Mouse (Mus musculus): ENCODE data around the gene Lemd1. TPM values are rescaled to one million over a fixed set of nuclear protein-coding genes. Genes with fewer than 3 reads are reported as not detected.

Gene Lemd1
- polyA plus RNA-seq, 2 experiments: not detected

DNA sequence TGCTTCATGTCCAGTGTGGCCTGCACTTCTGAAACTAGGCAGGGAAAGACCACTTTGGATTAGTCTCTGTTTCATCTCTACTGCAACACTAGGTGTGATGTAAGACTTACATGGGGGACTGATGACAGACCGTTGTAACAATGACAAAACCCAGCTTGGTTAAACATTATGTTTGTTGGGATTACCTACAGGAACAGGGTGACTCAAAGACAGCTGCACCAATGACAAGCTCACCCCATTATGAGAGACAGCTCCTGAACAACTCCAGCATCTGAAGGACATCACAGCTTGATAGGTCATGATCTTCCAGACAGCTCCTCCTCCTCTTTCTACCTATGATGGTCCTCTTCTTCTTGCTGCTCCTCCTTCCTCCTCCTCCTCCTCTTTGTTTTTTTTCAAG is 69.1 kb downstream of the Lemd1 start:
- peaks cover 13 to 17% of the 10 kb centered on the region in 2 experiments for H3K4me1 ChIP-seq (replicated peaks; ENCODE audit: control insufficient read depth in 2 of 2, insufficient read depth in 2 of 2, low read length in 1 of 2)
- H3K9ac ChIP-seq (replicated peaks): no peak overlapping the region
- ATAC-seq (ENCODE audit: insufficient read depth): no peak
- H3K4me3 ChIP-seq (ENCODE audit: insufficient read depth in 1 of 2, low read depth in 2 of 2, low read length in 2 of 2): no peak overlapping the region
- DNase-seq (ENCODE audit: low read depth in 3 of 3, low spot score in 3 of 3): no peak
- H3K27ac ChIP-seq: no peak overlapping the region
- 71% methylated on average over 1 of the region's 1 CpGs for WGBS (ENCODE audit: insufficient replicate concordance)
- H3K9me3 ChIP-seq (ENCODE audit: control insufficient read depth, low read length): no peaks in the 10 kb centered on the region
- no peak overlapping the region for H3K4me2 ChIP-seq (ENCODE audit: low read depth)
- no peaks in the 10 kb centered on the region for H3K36me3 ChIP-seq (replicated peaks; ENCODE audit: control insufficient read depth, insufficient read depth, low read depth)
- no peak for TF ChIP-seq CTCF (IDR thresholded peaks at IDR 0.05; ENCODE audit: low read depth)
- TF ChIP-seq EP300 (IDR thresholded peaks at IDR 0.05; ENCODE audit: low read depth): no peak
- H3K27me3 ChIP-seq (ENCODE audit: control insufficient read depth, insufficient read depth, low read length): no peaks in the 10 kb centered on the region

GRCm38 (mm10) chr1:132261058-132261457 is 69.8 kb downstream of the Lemd1 start:
- DNase-seq (ENCODE audit: low read depth in 3 of 3, low spot score in 3 of 3) (peak in 2 of 3 experiments; percentile 22 to 31), ATAC-seq (ENCODE audit: insufficient read depth) (no peak)
- H3K4me1 ChIP-seq (replicated peaks; ENCODE audit: control insufficient read depth in 2 of 2, insufficient read depth in 2 of 2, low read length in 1 of 2): peaks cover 15 to 18% of the 10 kb centered on the region in 2 experiments
- WGBS (ENCODE audit: insufficient replicate concordance): 38% methylated on average over 5 of the region's 5 CpGs
- no peak overlapping the region for H3K4me2 ChIP-seq (ENCODE audit: low read depth)
- no peak overlapping the region for H3K4me3 ChIP-seq (ENCODE audit: insufficient read depth in 1 of 2, low read depth in 2 of 2, low read length in 2 of 2)
- no peak overlapping the region for H3K9ac ChIP-seq (replicated peaks)
- H3K36me3 ChIP-seq (replicated peaks; ENCODE audit: control insufficient read depth, insufficient read depth, low read depth): no peaks in the 10 kb centered on the region
- H3K27me3 ChIP-seq (ENCODE audit: control insufficient read depth, insufficient read depth, low read length): no peaks in the 10 kb centered on the region
- TF ChIP-seq EP300 (IDR thresholded peaks at IDR 0.05; ENCODE audit: low read depth) (no peak), CTCF (IDR thresholded peaks at IDR 0.05; ENCODE audit: low read depth) (peak; percentile 74)
- no peaks in the 10 kb centered on the region for H3K9me3 ChIP-seq (ENCODE audit: control insufficient read depth, low read length)
- H3K27ac ChIP-seq: no peak overlapping the region

DNA sequence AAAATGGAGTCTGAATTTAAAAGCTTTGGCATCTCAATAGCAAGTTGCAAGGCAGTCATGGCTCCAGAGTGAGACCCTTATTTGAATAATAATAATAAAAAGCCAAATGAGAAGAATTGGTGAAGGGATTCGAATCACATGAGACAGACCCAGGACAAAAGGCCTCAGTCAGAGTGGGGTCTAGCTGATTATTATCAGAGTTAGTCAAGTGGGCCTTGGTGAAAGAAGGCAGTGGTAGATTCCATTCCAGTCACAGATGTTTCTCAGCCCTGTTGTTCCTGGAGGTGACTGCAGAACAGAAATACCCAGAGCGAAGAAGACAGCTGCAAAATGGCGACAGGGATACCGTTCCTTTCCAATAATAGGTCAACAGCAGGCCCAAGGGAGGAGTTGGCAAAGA is 72.4 kb downstream of the Lemd1 start:
- no peak overlapping the region for H3K9ac ChIP-seq (replicated peaks)
- no peaks in the 10 kb centered on the region for H3K36me3 ChIP-seq (replicated peaks; ENCODE audit: control insufficient read depth, insufficient read depth, low read depth)
- ATAC-seq (ENCODE audit: insufficient read depth) (no peak), DNase-seq (ENCODE audit: low read depth in 3 of 3, low spot score in 3 of 3) (no peak)
- H3K4me1 ChIP-seq (replicated peaks; ENCODE audit: control insufficient read depth in 2 of 2, insufficient read depth in 2 of 2, low read length in 1 of 2): peaks cover 15 to 18% of the 10 kb centered on the region in 2 experiments
- TF ChIP-seq CTCF (IDR thresholded peaks at IDR 0.05; ENCODE audit: low read depth): no peak
- no peak for TF ChIP-seq EP300 (IDR thresholded peaks at IDR 0.05; ENCODE audit: low read depth)
- H3K4me3 ChIP-seq (ENCODE audit: insufficient read depth in 1 of 2, low read depth in 2 of 2, low read length in 2 of 2): no peak overlapping the region
- WGBS (ENCODE audit: insufficient replicate concordance): 88% methylated on average over 4 of the region's 4 CpGs
- H3K27ac ChIP-seq: no peak overlapping the region
- H3K4me2 ChIP-seq (ENCODE audit: low read depth): no peak overlapping the region
- H3K27me3 ChIP-seq (ENCODE audit: control insufficient read depth, insufficient read depth, low read length): no peaks in the 10 kb centered on the region
- no peaks in the 10 kb centered on the region for H3K9me3 ChIP-seq (ENCODE audit: control insufficient read depth, low read length)

DNA sequence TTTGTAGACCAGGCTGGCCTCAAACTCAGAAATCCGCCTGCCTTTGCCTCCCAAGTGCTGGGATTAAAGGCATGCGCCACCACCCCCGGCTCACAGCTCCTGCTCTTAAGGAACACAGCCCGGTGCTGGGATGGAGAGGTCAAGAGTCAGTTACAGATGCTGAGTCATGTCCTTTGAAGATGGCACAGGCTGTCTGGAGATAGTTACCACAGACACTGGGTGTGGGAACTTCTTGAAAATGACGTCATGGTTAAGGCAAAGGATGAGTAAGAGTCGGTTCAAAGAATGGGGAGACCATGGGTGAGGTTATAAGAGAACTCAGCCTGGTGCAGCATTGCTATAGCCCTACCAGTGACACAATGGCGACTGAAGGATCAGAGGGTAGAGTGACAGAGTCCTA is 73.3 kb downstream of the Lemd1 start:
- H3K9ac ChIP-seq (replicated peaks): no peak overlapping the region
- no peak for TF ChIP-seq CTCF (IDR thresholded peaks at IDR 0.05; ENCODE audit: low read depth)
- peak; percentile 29; the same call in 1 of the 2 replicates for TF ChIP-seq EP300 (IDR thresholded peaks at IDR 0.05; ENCODE audit: low read depth)
- peaks cover 15 to 18% of the 10 kb centered on the region in 2 experiments for H3K4me1 ChIP-seq (replicated peaks; ENCODE audit: control insufficient read depth in 2 of 2, insufficient read depth in 2 of 2, low read length in 1 of 2)
- WGBS (ENCODE audit: insufficient replicate concordance): 27% methylated on average over 7 of the region's 7 CpGs
- peak overlapping the region; percentile 35; the same call in 1 of the 2 replicates for H3K4me2 ChIP-seq (ENCODE audit: low read depth)
- ATAC-seq (ENCODE audit: insufficient read depth) (peak; percentile 96), DNase-seq (ENCODE audit: low read depth in 3 of 3, low spot score in 3 of 3) (peak; percentile 60 to 76 (median 64))
- H3K27ac ChIP-seq: no peak overlapping the region
- no peaks in the 10 kb centered on the region for H3K9me3 ChIP-seq (ENCODE audit: control insufficient read depth, low read length)
- H3K36me3 ChIP-seq (replicated peaks; ENCODE audit: control insufficient read depth, insufficient read depth, low read depth): no peaks in the 10 kb centered on the region
- no peaks in the 10 kb centered on the region for H3K27me3 ChIP-seq (ENCODE audit: control insufficient read depth, insufficient read depth, low read length)
- H3K4me3 ChIP-seq (ENCODE audit: insufficient read depth in 1 of 2, low read depth in 2 of 2, low read length in 2 of 2): no peak overlapping the region

- Histone ChIP-seq H3K4me3 (ENCODE audit: insufficient read depth in 1 of 2, low read depth in 2 of 2, low read length in 2 of 2) (no peak overlapping the region), H3K9me3 (ENCODE audit: control insufficient read depth, low read length) (no peaks in the 10 kb centered on the region), H3K36me3 (replicated peaks; ENCODE audit: control insufficient read depth, insufficient read depth, low read depth) (no peaks in the 10 kb centered on the region), H3K27ac (no peak overlapping the region; the same call in 1 of the 2 replicates), H3K4me1 (replicated peaks; ENCODE audit: control insufficient read depth in 2 of 2, insufficient read depth in 2 of 2, low read length in 1 of 2) (peaks cover 15 to 18% of the 10 kb centered on the region in 2 experiments), H3K4me2 (ENCODE audit: low read depth) (no peak overlapping the region; the same call in 1 of the 2 replicates), H3K27me3 (ENCODE audit: control insufficient read depth, insufficient read depth, low read length) (no peaks in the 10 kb centered on the region), H3K9ac (replicated peaks) (no peak overlapping the region)
- DNase-seq (ENCODE audit: low read depth in 3 of 3, low spot score in 3 of 3): peak in 1 of 3 experiments; percentile 10
- 67% methylated on average over 8 of the region's 8 CpGs for WGBS (ENCODE audit: insufficient replicate concordance)
- no peak for ATAC-seq (ENCODE audit: insufficient read depth)
- no peak for TF ChIP-seq EP300 (IDR thresholded peaks at IDR 0.05; ENCODE audit: low read depth)
- TF ChIP-seq CTCF (IDR thresholded peaks at IDR 0.05; ENCODE audit: low read depth): no peak
These were observed 74.1 kb downstream of the Lemd1 start for GRCm38 (mm10) chr1:132265211-132265859.

Measured in liver, embryonic 14.5 days (tissue).